Mouse (Mus musculus) monocyte, adult 2 months (primary cell): ENCODE data around the gene Heatr5a.

Experiments
- DNase-seq, 2 experiments: peaks; one replicate each; pipeline ENCODE4 v3.0.0; 2022; ENCODE audit warnings: low spot score in 2 of 2, low read depth in 1 of 2

Heatr5a gene

DNA sequence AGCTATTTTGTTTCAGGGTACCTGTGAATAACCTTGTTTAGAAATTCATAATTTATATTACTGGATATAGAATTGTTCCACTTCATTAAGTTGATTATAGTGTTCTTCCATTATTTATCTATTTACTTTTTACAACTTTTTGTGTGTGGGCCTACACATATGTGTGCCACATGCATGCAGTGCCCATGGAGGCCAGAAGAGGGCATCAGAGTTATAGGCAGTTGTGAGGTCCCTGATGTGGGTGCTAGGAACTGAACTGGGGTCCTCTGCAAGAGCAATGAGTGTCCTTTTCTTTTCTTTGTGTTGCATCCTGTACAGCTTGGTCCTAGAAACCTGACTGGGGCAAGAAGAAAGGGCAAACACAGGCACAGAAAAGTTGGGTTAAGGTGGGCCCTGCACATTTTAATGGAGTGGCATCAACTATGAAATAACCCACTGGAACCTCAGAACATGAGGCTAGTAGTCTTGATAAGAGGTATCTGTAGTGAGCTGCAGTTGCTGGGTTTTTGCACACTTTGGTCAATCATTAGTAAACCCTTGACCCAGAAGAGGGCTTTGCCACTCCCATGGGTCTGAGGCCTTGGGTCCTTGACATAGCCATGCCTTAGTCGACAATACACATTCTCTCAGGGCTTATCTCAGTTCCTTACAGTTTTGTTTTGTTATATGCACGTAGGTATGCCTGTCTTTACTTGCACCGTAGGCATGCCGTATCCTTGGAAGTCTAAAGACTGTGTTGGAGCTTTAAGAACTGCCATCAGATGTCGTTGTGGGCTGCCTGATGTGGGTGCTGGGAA is 1.3 kb upstream of the Heatr5a start:
- DNase-seq: no peak

GRCm38 (mm10) chr12:51970352-51971069 is 610 bp downstream of the Heatr5a start:
- DNase-seq: no peak

DNA sequence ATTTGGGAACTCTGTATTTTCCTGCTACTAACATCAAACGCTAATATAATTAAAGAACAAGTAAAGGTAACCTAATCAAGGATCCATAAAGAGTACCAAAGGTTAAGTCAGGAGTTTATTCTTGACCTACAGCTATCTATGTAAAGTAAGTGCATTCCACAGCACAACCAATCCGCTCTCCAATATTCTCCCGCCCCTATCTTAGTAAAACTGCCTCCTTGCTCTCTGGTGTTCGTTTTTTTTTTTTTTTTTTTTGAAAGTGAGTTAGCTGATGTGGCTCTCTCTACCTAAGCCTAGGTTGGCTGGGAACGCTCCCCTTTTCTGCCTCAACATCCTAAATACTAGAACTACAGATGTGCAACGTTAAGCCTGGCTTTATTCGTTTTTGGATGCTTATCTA is 1.2 kb downstream of the Heatr5a start:
- DNase-seq: no peak

DNA sequence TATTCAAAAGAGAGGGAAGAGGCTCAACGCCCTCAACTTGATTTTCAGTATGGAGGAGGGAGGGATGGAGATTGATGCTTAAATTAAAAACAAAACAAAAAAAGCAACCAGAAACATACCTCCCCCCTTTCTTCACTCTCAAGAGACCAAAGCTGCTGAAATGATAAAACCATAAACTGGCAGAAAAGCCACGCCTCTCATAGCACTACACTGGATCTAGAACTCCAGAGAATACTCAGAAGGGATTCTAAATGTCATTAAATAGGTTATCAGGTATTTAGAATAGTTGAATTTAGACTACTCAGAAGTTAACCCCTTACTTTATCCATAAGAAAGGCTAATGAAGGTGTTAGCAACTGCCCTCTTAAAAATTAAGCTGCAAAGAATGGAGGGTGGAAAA is 2.0 kb downstream of the Heatr5a start:
- no peak for DNase-seq

- DNase-seq: no peak
These were observed 3.1 kb downstream of the Heatr5a start for GRCm38 (mm10) chr12:51967915-51968595.

DNA sequence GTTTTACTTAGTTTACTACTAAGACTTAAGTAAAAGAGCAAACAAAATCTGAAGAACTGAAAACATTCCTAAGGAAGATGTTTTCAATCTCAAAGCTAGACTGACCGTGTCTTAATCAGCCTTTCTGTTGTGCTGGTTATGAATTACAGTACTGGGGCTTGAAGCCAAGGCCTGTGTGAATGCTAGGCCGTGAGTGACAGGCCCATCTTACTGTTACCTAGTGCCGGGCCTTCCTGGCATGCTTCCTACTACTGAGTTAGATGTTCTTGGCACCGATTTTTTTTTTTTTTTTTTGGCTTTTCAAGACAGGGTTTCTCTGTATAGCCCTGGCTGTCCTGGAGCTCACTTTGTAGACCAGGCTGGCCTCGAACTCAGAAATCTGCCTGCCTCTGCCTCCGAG is 13.5 kb downstream of the Heatr5a start:
- DNase-seq: no peak

- no peak for DNase-seq
These were observed 18.8 kb downstream of the Heatr5a start for GRCm38 (mm10) chr12:51952309-51952708.

DNA sequence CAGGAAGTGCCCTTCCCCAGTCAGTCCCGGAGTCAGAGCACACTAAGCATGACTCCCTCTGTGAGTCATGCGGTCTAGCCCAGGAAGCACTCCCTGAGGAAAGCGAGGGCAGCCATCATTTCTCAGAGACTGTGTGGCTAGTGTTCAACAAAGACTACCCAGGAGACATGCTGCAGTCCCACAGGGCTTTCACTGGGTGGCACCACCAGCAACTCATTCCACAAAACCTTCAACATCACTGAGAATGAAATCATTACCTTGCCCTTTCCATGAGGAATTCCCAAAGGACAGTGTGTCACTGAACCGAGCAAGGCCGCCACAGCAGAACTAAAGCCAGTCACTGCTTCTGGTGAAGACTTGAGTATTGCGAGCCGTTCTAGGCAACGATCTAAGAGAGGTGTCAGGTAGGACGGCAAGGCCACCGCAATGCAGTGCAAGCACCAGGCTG is 23.6 kb downstream of the Heatr5a start:
- no peak for DNase-seq

DNA sequence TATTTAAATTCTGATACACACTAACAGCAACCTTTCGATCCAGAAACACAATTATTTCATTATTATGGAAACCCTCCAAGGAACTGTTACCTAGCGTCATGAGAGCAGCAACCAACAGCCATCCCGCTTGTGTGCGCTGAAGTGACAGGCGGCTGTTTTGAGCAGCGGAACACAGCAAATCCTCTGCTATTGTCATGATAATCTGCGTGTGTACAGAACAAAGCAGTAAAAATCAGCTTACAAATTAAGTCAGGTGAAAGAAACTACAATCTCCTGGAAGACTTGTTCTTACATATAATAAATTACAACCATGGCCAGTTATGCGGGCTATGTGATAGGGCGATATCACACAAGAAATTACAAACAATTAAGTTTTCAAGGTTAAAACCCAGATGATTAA is 25.8 kb downstream of the Heatr5a start:
- no peak for DNase-seq

- no peak for DNase-seq
These were observed 31.3 kb downstream of the Heatr5a start for GRCm38 (mm10) chr12:51939848-51940247.

- DNase-seq: no peak
These were observed 33.2 kb downstream of the Heatr5a start for GRCm38 (mm10) chr12:51937938-51938337.

DNA sequence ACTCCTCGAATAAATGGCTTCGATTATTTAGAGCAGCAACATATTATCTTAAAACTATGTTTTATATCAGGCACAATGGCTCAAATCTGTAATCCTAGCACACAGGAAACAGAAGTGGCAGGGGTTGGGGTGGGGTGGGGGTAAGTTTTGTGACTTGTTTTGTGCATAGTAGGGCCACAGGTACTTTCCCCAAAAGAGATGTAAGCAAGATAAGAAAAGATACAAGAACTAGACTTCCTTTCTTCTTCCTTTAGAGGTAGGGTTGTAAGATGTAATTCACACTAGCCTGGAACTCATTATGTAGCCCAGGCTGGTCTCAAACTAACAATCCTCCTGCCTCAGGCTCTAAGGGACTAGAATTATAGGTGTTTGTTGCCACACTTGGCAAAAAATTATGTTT is 41.5 kb downstream of the Heatr5a start:
- no peak for DNase-seq

GRCm38 (mm10) chr12:51917191-51917590 is 53.9 kb downstream of the Heatr5a start:
- no peak for DNase-seq

DNA sequence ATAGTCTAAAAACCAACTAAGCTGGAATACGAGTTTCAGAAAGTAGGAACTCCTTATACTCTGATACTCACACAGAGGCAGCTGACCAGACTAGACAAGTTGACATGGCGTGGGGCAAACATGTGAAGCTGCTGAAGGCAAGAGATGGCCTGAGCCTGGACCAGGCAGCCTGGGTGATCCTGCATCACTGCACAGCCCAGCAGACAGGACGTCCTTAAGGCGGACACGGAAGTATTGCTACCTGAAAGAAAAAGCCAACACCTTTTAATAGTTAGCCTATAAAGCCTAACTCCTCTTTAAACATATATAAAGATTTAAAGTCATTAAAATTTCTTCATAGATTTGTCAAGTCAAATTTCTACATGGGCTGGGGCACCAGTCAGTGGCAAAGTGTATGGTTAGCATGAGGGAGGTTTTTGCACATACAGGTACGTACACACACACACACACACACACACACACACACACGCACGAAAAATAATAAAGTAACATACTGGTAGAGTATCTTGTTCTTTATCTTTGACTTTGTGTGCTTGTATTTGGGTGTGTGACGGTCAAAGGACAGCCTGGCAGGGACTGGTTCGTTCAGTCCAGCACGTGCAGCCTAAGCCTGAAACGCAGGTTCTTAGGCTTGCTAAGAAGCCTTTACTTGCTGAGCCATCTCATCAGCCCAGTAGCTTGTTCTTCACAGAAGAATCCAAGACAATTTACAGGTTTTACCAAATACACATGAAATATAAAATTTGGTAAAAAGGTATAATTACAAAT is 56.0 kb downstream of the Heatr5a start:
- no peak for DNase-seq

GRCm38 (mm10) chr12:51909202-51909601 is 61.9 kb downstream of the Heatr5a start:
- no peak for DNase-seq

- no peak for DNase-seq
These were observed 63.6 kb downstream of the Heatr5a start for GRCm38 (mm10) chr12:51907543-51907942.

DNA sequence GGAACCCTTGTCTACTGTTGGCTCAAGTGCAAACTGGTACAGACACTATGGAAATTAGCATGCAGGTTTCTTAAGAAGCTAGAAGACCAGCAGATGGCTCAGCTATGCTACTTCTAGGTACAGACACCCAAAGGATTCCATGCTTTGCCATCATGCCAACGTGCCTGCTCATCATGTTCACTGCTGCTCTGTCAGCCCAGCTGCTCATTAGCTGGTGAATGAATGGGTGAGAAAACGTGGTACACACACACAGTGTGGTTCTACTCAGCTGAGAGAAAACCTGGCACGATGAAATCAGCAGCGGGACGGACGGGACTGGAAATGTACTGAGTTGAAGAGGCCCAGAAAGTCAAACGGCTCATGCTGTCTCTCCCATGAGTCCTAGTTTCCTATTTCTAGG is 70.6 kb downstream of the Heatr5a start:
- no peak for DNase-seq

- no peak for DNase-seq
These were observed 74.2 kb downstream of the Heatr5a start for GRCm38 (mm10) chr12:51896901-51897300.

- no peak for DNase-seq
These were observed 82.5 kb downstream of the Heatr5a start for GRCm38 (mm10) chr12:51888609-51889008.

DNA sequence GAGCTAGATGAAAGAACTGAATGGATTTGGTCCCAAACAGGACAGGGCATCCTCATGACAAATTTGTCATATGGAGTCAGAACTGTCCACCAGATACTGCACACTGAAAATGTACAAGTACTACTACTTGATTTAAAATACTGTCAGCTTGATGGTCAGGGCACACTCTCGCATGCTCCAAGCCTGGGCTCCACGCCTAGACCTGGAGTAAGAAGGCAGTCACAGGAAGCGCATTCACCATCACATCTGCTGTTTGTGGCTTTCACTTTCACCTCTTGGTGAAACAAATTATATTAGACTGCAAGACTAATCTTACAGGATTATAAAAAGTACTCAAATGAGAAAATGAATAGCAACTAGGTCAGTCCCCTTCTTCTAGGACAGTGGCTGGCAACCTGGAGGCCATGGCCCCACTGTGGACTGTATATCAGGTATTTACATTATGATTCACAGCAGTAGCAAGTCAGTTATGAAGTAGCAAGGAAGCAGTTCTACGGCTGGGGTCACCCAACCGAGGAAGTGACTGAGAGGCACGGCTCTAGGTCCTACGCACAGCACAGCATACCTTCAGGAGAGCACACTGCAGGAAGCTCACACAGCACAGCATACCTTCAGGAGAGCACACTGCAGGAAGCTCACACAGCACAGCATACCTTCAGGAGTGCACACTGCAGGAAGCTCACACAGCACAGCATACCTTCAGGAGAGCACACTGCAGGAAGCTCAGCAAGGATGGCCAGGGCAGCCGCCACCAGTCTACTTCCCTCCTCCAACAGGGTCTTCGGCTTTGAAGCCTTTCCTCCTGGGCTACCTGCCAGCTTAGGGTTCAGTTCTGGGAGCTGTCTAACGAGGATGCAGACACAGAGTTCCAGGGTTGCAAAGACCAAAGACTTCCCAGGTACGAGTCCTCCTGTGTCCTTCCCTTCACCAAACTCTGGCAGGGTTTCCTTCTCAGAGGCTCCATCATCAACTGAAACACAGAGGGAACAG is 83.5 kb downstream of the Heatr5a start:
- DNase-seq: no peak
